Mouse (Mus musculus): Measurements from ENCODE around the gene Nit1.

Gene Nit1

DNA sequence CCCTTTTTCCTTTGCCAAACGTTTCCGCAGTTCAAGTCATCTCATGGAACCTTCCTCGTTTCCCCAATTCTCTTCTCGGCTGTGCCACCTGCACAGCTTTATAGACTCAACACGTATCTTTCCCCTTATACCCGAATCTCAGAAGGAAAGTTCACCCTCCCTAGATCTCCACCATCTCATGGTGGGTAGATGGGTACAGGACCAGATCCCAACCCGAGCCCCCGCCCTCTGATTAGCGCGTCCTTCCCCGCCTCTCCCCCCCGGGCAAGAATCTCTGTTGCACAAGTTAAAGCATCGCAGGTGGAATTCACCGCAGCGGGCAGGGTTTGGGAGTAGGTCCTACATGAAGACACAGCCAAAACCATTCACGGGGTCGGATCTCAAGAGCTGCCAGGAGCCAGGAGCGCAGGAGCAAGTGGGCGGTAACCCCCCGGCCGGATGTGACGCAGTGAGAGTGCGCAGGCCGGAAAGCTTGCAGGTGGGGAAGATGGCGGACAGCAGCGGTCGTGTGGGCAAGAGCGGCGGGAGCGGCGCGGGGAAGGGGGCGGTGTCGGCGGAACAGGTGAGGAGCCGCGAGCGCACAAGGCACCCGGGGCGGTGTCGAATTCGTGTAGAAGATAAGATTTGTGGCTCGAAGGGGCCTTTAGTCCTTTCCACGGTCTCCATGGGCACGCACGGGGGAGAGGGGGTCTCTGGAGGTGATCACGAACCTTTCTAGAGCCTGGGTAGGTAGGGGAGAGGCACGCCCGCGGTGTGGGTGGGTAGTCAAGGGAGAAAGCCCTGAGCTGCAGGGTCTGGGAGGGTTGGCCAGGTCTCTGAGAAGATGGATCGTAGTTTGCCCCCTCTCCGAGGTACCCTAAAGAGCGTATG is at the start of gene Nit1, which contains the start of gene Pfdn2:
Gene Nit1, minus strand, starts transcription at position 422 of the 870 bp plus-strand sequence.
Gene Pfdn2, plus strand, starts transcription at position 446 of the 870 bp plus-strand sequence.
- under 1% methylated on average over 53 of the region's 53 CpGs for WGBS

DNA sequence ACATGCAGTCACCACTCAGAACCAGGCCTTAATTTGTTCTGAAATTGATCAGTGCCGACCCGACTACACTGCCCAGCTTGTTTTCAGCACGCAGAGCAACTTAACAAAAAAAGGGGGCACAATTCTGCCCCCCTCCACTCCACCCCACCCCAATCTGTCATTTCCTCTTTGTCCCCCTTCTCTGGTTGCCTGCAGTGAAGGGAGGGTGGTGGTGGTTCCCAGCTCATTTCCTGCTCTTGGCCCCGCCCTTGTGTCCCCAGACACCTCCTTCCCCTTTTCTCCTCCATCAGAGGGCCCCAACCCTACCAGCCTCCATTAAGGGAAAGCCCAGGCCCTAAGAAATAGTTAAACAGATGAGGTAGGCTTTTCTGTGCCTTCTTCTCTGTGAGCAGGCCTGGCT is 44.7 kb upstream of the Nit1 start:
- 86% methylated on average over 4 of the region's 4 CpGs for WGBS

DNA sequence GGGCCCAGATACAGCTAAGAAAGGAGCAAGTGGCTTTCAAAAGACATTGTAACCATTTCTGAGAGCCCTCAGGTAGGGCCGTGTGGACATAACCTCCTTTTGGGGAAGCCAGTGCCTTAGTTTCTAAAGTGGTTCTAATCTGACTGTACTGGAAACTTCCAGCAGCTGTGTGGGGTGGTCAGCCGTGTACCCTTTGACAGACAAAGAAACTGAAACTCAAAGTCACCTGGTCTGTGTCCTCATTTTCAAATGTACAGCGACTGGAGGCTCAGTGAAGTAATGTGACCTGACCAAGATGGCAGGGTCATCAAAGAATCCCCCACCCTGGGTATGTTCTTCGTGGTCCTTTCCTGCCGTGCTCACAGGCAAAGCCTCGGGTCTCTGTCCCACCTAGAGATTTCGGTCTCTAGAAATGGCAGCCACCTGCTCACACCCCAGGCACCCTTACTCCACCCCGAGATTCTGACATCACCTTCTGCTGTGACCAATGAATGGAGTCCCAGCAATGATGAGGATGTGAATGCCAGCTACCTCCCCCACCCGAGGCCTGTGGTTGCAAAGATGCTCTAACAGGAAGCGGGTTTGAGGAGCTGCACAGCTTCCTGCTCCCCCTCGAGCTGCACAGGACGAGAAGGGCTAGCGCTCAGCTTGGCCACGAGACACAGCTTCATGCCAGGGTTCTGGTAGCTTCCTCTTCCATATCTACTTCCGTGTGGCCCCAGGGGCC is 43.1 kb upstream of the Nit1 start, which contains the start of gene Arhgap30:
Gene Arhgap30, plus strand, starts transcription at position 579 of the 727 bp plus-strand sequence.
- WGBS, result 79% methylated on average over 15 of the region's 15 CpGs

DNA sequence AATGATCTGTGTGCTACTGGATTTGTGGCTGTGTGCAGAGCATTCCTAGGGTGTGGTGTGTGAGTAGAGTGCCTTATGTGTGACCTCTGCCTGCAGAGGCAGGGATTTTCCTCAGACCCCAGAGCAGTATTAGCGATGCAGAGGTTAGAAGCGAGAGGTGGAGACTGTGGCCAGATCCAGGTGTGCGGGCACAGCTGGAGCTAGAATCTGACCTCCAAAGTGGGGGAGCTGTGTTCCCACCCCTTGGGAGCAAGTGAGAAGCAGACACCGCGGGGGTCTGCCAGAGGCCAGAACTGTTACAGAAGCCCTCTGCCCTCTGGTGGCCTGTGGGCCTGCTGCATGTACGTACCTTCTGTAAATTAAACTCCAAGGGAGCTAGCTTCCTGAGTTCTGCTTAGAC is 41.7 kb upstream of the Nit1 start:
- WGBS, result 59% methylated on average over 6 of the region's 6 CpGs

DNA sequence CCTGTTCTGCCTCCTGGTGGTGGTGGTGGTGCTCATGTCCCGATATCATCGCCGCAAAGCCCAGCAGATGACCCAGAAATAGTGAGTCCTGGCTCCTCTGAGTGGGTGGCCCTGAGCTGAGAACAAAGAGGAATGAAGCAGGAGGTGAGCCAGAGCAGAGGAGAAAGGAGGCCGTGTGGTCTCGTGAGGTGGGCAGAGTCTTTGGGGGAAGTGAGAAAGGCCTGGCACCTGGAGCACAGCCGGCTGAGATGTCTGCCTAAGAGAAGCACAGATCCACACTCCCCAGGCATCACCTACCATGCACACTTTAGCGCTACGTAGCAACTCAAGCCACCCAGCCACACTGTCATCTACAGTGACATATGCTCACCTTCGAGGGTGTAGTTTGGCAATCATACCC is 39.7 kb upstream of the Nit1 start:
- WGBS, result 60% methylated on average over 9 of the region's 9 CpGs

DNA sequence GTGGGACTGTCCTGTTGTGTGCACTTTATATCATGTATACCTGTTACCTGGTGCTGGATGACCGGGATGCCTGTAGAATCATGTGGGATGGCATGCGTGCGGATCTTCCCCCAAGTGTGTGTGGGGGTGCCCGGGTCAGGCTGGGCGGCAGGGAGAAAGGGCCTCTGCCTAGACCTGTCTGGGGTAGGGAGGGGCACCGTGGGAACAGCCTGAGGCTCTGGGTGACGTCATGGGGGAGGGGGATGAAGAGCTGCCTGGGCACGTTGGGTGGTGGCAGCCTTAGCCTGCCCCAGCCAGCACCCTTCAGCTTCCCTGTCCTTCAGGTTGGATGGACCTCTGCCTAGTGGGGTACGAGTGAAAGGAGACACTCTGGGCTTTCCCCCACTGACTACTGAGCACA is 38.9 kb upstream of the Nit1 start:
- WGBS, result 64% methylated on average over 9 of the region's 9 CpGs

DNA sequence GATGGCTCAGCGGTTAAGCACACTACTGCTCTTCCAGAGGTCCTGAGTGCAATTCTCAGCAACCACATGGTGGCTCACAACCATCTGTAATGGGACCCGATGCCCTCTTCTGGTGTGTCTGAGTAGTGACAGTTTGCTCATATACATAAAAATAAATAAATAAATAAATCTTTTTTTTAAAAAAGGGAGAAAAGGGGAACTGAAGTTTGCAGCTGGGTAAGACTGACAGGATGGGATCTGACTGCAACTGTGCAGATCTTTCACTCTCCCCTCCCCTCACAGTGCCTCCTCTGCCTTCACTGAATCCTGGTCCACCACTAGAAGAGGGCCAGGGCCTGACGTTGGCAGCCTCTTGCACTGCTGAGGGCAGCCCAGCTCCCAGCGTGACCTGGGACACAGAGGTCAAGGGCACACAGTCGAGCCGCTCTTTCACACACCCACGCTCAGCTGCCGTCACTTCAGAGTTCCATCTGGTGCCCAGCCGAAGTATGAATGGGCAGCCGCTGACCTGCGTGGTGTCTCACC is 36.7 kb upstream of the Nit1 start:
- 86% methylated on average over 11 of the region's 11 CpGs for WGBS

DNA sequence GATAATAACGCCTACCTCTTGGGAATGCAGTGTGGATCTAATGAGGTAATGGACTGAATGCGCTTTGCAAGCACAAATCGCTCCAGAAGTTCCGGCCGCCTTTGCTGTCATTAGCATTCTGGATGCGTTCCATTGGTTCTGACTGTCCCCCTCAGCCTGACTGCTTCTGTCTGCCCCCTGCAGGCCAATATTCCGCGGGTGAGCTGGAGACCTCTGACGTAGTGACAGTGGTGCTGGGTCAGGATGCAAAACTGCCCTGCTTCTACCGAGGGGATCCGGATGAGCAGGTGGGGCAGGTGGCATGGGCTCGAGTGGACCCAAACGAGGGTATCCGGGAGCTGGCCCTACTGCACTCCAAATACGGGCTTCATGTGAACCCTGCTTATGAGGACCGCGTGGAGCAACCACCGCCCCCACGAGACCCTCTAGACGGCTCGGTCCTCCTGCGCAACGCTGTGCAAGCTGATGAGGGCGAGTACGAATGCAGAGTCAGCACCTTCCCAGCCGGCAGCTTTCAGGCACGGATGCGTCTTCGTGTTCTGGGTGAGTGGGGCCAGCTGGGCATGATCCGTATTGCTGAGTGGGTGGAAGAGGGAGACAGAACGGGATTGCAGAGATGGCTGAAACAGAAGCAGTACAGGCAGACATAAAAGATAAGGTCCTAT is 34.6 kb upstream of the Nit1 start:
- 1% methylated on average over 31 of the region's 31 CpGs for WGBS

DNA sequence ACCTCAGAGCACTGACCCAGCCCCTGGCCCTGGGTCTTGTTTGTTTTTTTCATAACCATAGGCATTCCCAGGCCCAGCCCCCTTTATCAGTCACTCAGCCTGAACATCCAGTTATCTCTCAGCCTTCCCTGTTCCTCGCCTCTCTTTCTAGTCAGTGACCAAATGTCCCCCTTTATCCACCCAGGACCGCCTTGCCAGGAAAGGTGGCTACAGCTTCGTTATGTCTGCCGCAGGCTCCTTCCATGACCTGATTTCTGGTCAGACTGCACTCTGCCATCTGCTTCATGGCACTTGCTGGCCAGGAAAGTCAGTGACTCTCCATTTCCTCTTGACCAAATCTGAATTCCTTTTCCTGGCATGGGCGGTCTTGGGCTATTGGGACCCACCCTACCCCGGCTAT is 32.9 kb upstream of the Nit1 start:
- 86% methylated on average over 6 of the region's 6 CpGs for WGBS

DNA sequence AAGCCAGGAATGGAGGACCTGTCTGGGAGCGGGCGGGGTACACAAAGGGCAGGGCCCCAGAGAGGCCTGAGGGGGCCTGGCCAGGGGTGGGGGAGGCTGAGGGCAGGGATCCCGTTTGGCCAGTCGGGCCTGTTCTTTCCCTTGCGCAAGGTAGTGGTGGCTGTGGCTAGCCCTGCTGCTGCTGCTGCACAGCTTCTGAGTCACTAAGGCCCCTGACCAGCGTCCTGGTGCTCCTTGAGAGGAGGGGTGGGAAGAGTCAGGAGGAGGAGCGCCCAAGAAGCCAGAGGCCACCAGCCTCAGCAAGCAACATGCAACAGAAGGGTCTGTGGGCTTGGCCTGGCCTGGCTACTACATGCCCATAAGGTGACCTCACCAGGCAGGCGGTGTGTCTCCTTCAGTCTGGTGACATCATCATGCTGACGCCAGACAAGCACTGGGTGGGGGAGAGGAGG is 30.2 kb upstream of the Nit1 start:
- 59% methylated on average over 9 of the region's 9 CpGs for WGBS

DNA sequence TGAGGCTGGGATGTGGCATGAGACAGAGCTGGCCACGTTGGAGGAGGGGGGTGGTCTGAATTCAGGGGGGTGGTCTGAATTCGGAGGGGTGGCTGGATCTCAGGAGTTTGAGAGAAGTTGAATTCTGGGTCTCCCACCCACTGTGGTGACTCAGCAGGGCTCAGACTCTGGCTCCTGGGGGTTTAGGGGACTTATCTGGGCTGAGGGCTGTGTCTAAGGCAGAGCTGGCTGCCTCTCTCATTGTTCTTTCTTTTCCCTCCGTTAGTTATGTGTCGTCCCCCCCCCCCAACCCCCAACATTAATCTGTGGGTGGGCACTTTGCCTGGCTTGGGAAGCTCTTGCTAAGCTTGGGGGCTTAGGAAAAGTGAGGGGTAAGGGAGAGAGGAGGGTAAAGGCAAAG is 28.5 kb upstream of the Nit1 start:
- 10% methylated on average over 4 of the region's 4 CpGs for WGBS

DNA sequence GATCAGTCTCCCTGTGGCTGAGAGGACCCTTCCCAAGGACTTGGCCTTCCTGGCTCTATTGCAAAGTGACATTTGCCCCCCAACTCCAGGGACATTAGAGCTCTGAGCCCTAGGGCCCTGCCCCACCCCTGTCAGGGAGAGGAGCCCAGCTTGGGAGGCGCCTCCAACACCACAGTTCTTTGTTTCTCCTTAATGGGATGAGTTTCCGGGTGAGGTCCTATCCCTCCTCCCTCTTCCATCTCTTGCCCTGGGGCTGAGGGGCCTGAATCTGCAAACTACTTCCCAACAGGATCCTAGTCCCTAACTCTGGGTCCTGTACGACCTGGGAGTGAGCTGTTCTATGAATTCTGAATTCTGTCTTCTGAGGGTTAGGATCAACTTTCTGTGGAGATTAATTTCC is 27.4 kb upstream of the Nit1 start:
- WGBS, result 82% methylated on average over 3 of the region's 3 CpGs

DNA sequence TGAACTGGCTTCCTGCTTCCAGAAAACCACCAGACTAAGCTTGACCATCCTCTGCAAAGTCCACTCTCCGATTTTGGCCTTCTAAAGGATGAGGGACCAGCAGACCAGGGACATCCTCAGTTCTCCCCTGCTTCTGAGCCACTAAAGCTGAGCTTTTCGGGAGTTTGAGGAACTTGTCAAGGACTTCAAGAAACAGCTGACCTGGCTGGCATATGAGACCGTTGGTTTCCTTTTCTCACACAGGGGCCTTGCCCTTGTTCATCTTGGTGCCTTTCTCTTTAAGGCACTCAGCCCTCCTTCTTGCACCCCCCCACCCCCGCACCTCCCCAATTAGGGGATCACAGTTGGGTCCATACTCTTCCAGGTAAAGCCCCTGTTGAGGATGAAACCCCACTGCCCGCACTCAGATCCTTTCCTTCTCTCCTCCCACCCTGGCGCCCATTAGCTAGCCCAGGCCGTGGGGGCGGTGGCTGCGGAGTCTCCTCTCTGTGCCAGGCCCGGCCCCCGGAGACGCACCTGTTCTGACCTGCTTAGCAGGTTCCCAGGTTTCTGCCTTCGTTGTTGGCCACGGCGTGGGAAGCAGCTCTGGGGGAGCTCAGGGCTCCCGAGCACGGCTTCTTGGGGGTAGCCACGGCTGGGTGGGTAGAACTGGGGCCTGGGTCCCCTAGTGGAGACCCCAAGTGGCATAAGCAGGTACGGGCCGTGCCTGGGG is 24.6 kb upstream of the Nit1 start, which contains the start of gene Nectin4:
Gene Nectin4, plus strand, starts transcription at position 255 of the 712 bp plus-strand sequence.
- 45% methylated on average over 20 of the region's 20 CpGs for WGBS

DNA sequence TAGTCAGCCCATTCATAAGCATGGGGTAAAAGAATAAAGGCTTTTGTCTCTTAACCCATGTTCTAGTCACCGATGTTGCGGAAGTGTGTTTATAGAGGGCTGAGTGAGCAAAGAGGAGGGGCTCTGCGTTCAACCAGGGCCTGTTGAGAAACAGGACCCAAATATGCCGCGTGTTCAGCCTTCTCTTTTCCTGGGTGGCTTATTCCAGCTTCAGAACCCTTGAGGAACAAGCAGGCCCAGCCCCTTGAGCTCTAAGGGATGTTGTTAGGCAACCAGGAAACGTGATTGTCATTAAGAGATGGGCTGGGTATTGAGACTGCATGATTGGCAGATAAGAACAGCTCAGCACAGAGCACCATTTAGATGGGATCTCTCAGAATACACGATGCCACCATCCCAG is 20.5 kb upstream of the Nit1 start:
- 64% methylated on average over 7 of the region's 7 CpGs for WGBS

DNA sequence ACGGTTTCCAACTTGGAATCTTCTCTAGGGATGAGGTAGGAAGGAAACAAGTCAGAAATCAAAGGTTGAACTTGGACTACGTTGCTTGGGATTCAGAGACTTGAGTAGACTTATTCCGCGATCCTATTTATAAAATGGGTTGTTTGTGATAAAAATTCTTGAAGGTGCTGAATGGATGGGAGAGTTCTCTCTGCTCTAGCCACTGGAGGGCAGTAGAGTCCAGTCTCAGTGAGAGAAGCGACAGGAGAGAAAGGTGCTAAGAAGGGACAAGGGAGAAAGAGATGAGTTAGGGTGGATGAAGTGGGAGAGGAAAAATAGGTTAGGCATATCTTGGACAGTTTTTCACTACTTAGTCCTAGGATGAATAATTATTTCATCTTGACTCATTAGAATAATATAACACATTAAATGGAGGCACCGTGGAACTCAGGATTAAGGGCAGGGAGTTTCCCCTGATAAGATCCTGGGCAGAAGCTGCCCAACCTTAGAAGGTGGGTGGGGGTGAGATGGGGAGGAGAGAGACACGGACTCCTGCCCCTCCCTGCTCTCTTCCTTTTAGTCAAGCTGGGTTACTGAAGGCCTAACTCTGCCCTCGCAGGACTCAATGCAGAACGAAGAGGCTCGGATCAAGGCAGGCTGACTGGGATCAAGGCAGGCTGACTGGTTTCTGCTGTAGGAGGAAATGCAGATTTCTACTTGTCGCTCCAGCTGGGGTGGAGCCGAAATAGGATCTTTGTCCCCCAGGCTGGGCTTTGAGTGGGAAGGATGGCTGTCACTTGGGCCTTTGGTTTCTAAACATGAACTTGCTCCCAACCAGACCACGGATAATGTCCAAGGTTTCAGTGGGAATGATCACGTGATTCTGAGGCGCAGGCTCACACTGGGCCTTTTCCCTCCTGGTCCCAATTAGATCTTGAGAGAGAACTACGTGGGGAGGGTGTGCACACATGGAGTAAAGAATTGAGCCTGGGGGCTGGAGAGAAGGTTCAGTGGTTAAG is 16.0 kb upstream of the Nit1 start:
- WGBS, result 24% methylated on average over 16 of the region's 16 CpGs

DNA sequence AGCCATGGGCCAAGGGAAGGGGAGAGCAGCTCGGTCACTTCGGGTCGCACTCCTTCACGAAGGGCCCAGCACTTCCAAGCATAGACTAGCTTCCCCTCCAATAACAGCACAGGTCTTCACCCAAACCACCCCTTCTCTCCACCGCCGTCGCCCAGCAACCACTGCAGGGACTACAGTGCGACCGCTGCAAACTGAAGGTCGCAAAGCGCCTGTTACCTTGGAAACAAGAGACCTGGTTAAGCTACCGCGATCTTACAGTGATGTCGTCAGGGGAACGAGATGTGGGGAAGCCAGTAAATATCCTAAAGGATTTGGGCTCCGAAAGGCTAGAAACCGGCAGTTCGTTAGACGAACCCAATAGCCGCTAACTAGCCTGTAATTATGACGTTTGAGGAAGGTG is 15.2 kb upstream of the Nit1 start, which contains the start of gene Klhdc9:
Gene Klhdc9, minus strand, starts transcription at position 143 of the 400 bp plus-strand sequence.
- WGBS, result 4% methylated on average over 21 of the region's 21 CpGs

DNA sequence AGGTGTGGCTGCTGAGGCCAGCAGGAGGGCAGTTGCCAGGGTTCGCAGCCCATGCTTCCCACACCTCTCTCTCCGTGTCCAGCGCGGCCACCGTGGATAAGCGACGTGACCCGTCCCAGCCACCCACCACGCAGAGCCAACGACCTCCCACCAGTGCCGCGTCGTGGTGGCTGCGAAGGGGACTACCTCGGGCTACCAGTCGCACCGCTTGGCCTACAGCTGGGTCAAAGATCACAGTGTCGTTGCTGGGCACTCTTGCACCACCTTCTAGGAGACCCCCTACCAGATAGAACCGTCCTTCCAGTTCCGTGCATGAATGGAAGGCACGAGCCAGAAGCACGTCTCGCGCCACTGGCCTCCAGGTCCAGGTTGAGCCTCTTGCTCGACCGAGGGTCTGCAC is 14.8 kb upstream of the Nit1 start:
- WGBS, result 10% methylated on average over 26 of the region's 26 CpGs

DNA sequence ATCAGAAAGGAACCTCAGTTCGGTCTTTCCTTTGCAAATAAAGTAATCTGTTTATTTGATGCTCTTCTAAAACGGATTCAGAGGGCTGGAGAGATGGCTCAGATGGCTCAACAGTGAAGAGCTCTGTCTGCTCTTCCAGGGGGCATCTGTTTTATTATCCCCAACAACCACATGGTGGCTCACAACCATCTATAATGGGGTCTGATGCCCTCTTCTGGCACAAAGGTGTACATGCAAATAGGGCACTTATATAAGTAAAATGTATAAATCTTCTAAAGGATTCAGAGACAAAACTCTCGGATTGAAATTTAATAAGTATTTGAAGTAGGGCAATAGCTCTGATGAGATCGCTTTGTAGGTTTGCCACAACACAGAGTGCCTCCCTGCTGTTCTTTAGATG is 13.0 kb upstream of the Nit1 start:
- 54% methylated on average over 4 of the region's 4 CpGs for WGBS

DNA sequence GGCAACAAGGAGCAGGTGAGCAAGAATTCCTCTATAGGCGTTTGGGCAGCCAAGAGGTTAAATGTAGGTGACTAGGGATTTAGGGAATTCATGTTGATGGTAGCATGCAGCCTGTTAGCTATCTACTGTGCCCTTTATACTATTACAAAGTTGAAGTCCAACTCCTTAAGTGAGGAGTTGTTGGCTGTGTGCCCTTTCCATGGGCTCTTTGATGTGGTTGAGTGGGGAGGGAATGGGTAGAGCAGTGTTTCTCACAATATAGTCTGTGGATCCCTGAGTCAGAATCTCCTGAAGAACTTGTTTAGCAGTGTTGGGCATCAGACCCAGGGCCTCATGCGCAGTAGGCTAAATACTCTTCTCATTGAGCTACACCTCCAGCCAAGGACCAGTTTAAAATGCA is 11.4 kb upstream of the Nit1 start:
- 94% methylated on average over 2 of the region's 2 CpGs for WGBS

DNA sequence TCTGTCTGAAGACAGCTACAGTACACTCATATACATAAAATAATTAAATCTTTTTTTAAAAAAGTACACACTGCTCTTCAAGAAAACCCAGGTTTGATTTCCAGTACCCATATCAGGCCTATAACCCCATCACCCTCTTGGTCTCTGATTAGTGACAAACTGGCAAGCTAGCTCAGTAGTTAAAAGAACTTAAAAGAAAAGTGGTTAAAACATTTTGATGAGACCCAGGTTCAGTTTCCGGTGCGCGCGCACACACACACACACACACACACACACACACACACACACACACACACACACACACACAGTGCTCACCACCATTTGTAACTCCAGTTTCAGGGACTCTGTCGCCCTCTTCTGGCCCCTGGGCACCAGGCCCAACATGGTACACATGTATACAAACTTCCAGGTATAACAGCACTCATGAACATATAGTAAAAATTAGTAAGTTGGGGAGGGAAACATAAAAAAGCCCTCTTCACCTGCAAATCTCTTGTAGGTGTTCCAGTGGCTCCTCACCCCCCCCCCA is 10.4 kb upstream of the Nit1 start:
- WGBS, result 80% methylated on average over 5 of the region's 5 CpGs
